Mouse (Mus musculus) limb, embryonic 14.5 days (tissue): Measurements from ENCODE around the gene Cd44. TPM values are rescaled to one million over a fixed set of nuclear protein-coding genes. Genes with fewer than 3 reads are reported as not detected.

Experiments
- ATAC-seq: fragments of 200-750 bp; cut with Nextera tagmentation; 2 replicates; pipeline ENCODE4 v1.8.0; 2017; ENCODE audit warnings: low read depth, moderate number of reproducible peaks, moderate TSS enrichment; ENCODE audit not compliant: low FRiP score
- DNase-seq: peaks from one replicate; pipeline ENCODE4 v3.0.0-alpha.2; 2015; ENCODE audit warnings: low spot score
- H3K27ac ChIP-seq: fragments of 300-500 bp; sonication (generic); replicated peaks from 2 replicates; pipeline ENCODE4 v1.5.1; 2014; ENCODE audit warnings: low read depth, mild to moderate bottlenecking, low read length, moderate library complexity, mixed read lengths
- H3K27me3 ChIP-seq: fragments of 300-500 bp; sonication (generic); 2 replicates; pipeline ENCODE4 v1.6.1; 2014; ENCODE audit warnings: low read length, mixed read lengths; ENCODE audit not compliant: control insufficient read depth, insufficient read depth
- H3K36me3 ChIP-seq: fragments of 300-500 bp; sonication (generic); 2 replicates; pipeline ENCODE4 v1.6.1; 2014; ENCODE audit warnings: mild to moderate bottlenecking, low read length, moderate library complexity, mixed read lengths; ENCODE audit not compliant: control insufficient read depth, insufficient read depth
- H3K4me1 ChIP-seq: fragments of 300-500 bp; sonication (generic); 2 replicates; pipeline ENCODE4 v1.6.1; 2014; ENCODE audit warnings: antibody characterized with exemption, low read length, mixed read lengths; ENCODE audit not compliant: control insufficient read depth, insufficient read depth
- H3K4me2 ChIP-seq: fragments of 300-500 bp; sonication (generic); replicated peaks from 2 replicates; pipeline ENCODE4 v1.6.1; 2014; ENCODE audit warnings: low read depth, mild to moderate bottlenecking, low read length, moderate library complexity; ENCODE audit not compliant: severe bottlenecking
- H3K4me3 ChIP-seq: fragments of 300-500 bp; sonication (generic); replicated peaks from 2 replicates; pipeline ENCODE4 v1.5.1; 2014; ENCODE audit warnings: low read length
- H3K9ac ChIP-seq: fragments of 300-500 bp; sonication (generic); 2 replicates; pipeline ENCODE4 v1.6.1; 2014; ENCODE audit warnings: mild to moderate bottlenecking, low read depth, low read length, moderate library complexity; ENCODE audit not compliant: severe bottlenecking
- H3K9me3 ChIP-seq: fragments of 300-500 bp; sonication (generic); 2 replicates; pipeline ENCODE4 v1.6.1; 2016; ENCODE audit warnings: low read length; ENCODE audit not compliant: control insufficient read depth
- POLR2A ChIP-seq: fragments of 200-500 bp; IDR thresholded peaks from 2 replicates; pipeline ENCODE4 v1.8.0; 2012; ENCODE audit warnings: inconsistent platforms, mild to moderate bottlenecking, moderate library complexity, borderline replicate concordance; ENCODE audit not compliant: insufficient read depth, insufficient read length; ENCODE audit errors: extremely low read depth
- WGBS: fragments of 180-500 bp; shearing (Covaris S2); extraction: QIAGEN DNeasy Blood & Tissue Kit; methylation state at CpG from one replicate; pipeline ENCODE4 v1.1.7; 2014; 5-methylcytosine and 5-hydroxymethylcytosine counted together
- polyA plus RNA-seq, 2 experiments: library from polyadenylated mRNA; depleted of rRNA in 1 of 2; stranded (reverse) in 1 of 2; unstranded in 1 of 2; fragments of >200 nt; fragmentation: Nextera tagmentation in 1 of 2; extraction: Ambion mirVana in 1 of 2; gene quantifications; 2 replicates each; pipeline versions ENCODE4 v1.2.1 to v1.2.3; 2012 to 2014

The Cd44 gene
- polyA plus RNA-seq, 2 experiments: 29.3 to 46.3 TPM

DNA sequence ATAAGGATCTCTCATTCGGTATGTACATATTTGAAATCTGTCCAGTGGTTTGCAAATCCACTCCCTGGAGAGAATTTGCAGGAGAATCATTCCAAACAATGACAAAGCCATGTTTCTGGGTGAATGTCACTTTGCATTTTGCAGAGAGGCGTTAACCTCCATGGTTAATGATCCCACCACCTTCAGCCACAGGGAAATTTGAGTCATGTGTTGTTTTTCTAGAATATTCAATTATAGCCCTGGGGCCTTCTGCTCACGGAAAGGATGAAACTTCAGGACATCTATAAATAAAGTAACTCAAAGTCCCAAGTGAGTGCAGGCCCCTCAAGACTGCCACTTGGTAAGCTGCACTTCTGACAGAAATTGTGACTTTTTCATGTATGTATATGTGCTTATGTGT is 33.4 kb upstream of the Cd44 start:
- WGBS: 70% methylated on average over 3 of the region's 3 CpGs
- Histone ChIP-seq H3K36me3 (no peaks in the 10 kb centered on the region), H3K27ac (no peak overlapping the region), H3K27me3 (no peaks in the 10 kb centered on the region), H3K9ac (no peak overlapping the region), H3K4me2 (no peak overlapping the region), H3K4me1 (no peaks in the 10 kb centered on the region), H3K9me3 (no peaks in the 10 kb centered on the region), H3K4me3 (no peak overlapping the region)
- no peak for TF ChIP-seq POLR2A
- DNase-seq (no peak), ATAC-seq (no peak)

DNA sequence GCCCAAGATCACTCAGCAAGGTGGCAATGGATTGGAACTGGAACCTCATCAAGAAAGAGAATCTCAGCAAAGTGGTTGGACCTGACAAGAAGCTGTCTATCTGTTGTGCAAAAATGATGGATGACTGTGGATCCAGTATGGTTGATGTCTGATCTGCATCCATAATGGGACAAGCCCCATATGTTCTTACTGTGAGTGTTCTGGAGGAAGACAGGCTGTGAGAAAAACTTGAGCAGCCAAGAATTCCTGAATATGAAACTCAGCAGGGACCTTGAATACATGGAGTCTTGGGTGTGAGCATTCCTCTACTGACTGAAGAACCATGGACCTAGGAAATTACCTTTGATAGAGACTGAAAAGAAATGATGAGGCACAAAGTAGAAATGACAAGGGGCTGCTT is 32.3 kb upstream of the Cd44 start:
- Histone ChIP-seq H3K27me3 (no peaks in the 10 kb centered on the region), H3K36me3 (no peaks in the 10 kb centered on the region), H3K9me3 (no peaks in the 10 kb centered on the region), H3K4me1 (no peaks in the 10 kb centered on the region), H3K4me3 (no peak overlapping the region), H3K4me2 (no peak overlapping the region), H3K9ac (no peak overlapping the region), H3K27ac (no peak overlapping the region)
- ATAC-seq (no peak), DNase-seq (no peak)
- TF ChIP-seq POLR2A: no peak

DNA sequence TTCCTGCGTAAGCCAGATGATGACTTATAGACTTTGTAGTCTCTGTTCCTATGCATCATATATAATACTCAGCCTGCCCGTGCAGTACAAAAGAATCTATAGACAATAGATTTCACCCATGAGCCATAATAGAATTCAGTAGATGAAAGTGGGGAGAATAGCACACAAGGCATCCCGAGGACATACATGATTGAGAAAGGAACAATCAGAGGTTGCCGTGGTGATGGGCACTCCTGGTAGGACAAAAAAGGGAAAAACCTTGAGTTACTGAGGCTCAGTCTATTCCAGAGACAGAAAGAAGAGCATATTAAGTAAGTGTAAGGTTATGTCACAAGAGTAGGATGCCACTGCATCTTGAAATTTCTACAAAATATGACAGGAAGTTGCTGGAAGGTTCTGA is 31.7 kb upstream of the Cd44 start:
- no peak overlapping the region for H3K4me3 ChIP-seq
- TF ChIP-seq POLR2A: no peak
- no peaks in the 10 kb centered on the region for H3K4me1 ChIP-seq
- WGBS: 68% methylated on average over 4 of the region's 4 CpGs
- no peak overlapping the region for H3K27ac ChIP-seq
- H3K9me3 ChIP-seq: no peaks in the 10 kb centered on the region
- no peak overlapping the region for H3K4me2 ChIP-seq
- ATAC-seq (no peak), DNase-seq (no peak)
- no peaks in the 10 kb centered on the region for H3K27me3 ChIP-seq
- H3K36me3 ChIP-seq: no peaks in the 10 kb centered on the region
- H3K9ac ChIP-seq: no peak overlapping the region

DNA sequence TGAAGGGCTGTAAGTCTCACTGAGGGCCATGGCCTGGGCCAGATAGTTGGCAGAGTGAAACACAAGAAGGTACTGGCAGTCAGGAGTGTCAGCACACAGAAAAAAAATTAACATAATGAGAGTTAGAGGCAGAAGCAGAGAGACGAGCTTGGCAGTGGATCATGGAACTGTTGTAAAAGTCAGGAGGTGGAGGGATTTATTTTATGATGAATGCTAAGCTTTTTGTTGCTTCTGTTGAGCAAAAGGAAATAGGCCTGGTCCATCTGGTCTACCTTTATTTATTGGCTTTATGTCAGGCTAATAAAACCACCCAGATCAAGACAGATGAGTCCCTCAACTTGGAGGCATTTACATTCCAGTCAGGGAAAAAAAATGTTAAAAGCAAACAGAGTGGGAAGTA is 31.2 kb upstream of the Cd44 start:
- no peaks in the 10 kb centered on the region for H3K9me3 ChIP-seq
- no peak overlapping the region for H3K27ac ChIP-seq
- WGBS: 0% methylated on average over 1 of the region's 1 CpGs
- no peak for TF ChIP-seq POLR2A
- no peak overlapping the region for H3K4me2 ChIP-seq
- no peaks in the 10 kb centered on the region for H3K36me3 ChIP-seq
- no peak overlapping the region for H3K4me3 ChIP-seq
- no peak overlapping the region for H3K9ac ChIP-seq
- DNase-seq (peak; percentile 20), ATAC-seq (no peak)
- H3K4me1 ChIP-seq: no peaks in the 10 kb centered on the region
- H3K27me3 ChIP-seq: no peaks in the 10 kb centered on the region

DNA sequence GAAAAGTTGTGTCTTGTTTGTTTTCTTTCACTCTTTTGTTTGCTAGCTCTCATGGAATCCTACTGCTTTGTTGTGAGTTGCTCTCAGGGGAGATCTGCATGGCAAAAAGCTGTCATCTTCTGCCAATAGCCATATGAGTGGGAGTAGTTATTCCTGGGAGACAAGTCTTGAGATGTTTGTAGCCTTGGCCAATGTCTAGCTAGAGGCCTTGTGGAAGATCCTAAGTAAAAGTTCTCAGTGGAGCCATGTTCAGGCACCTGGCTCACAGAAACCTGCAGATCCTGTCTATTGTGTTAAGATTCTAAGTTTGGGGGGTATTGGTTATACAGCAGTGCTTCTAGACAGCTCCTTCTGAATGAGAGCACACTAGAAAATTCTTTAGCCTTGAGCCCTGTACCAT is 26.7 kb upstream of the Cd44 start:
- H3K4me2 ChIP-seq: no peak overlapping the region
- H3K27me3 ChIP-seq: no peaks in the 10 kb centered on the region
- H3K9ac ChIP-seq: no peak overlapping the region
- no peak for DNase-seq
- no peaks in the 10 kb centered on the region for H3K4me1 ChIP-seq
- ATAC-seq: no peak
- no peaks in the 10 kb centered on the region for H3K36me3 ChIP-seq
- H3K9me3 ChIP-seq: no peaks in the 10 kb centered on the region
- no peak for TF ChIP-seq POLR2A
- H3K27ac ChIP-seq: no peak overlapping the region
- H3K4me3 ChIP-seq: no peak overlapping the region

DNA sequence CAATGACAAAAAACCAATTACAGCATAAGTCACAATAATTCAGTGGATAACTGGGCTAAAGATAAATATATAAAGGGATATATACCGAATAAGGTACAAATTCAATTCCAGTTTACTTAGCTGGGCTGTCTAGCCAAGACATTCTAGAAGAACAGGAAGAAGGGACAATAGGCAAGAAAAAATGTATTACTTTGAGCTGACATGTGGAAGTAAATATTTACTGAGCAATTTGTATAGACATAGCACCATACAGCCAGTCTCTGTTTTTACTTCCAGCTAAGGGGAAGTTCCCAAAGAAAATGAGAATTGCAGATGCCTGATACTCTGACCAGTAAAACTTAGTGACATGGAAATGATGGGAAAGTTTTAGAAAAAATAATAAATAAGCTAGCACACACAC is 23.0 kb upstream of the Cd44 start:
- WGBS: 89% methylated on average over 1 of the region's 1 CpGs
- Histone ChIP-seq H3K9ac (no peak overlapping the region), H3K9me3 (no peaks in the 10 kb centered on the region), H3K27me3 (no peaks in the 10 kb centered on the region), H3K4me3 (no peak overlapping the region), H3K4me2 (no peak overlapping the region), H3K4me1 (no peaks in the 10 kb centered on the region), H3K27ac (no peak overlapping the region), H3K36me3 (no peaks in the 10 kb centered on the region)
- ATAC-seq: no peak
- peak; percentile 2 for DNase-seq
- TF ChIP-seq POLR2A: no peak
